Mouse (Mus musculus) brown adipose tissue, adult 24 weeks (tissue): ENCODE results near the gene Slc2a5. TPM values are rescaled to one million over a fixed set of nuclear protein-coding genes. Genes with fewer than 3 reads are reported as not detected.

Experiments used
- H3K27ac ChIP-seq: fragments of 200-500 bp; replicated peaks from 2 replicates; pipeline ENCODE4 v1.5.1; 2012; ENCODE audit warnings: low read depth, mild to moderate bottlenecking, low read length
- H3K4me1 ChIP-seq: fragments of 200-500 bp; 2 replicates; pipeline ENCODE4 v1.6.1; 2012; ENCODE audit warnings: low read length, mixed read lengths; ENCODE audit not compliant: control insufficient read depth, insufficient read depth, insufficient read length
- H3K4me3 ChIP-seq: fragments of 200-500 bp; 2 replicates; pipeline ENCODE4 v1.5.1; 2012; ENCODE audit warnings: low read depth, mild to moderate bottlenecking, low read length, moderate library complexity; ENCODE audit not compliant: insufficient read depth
- polyA plus RNA-seq: library from polyadenylated mRNA; stranded (reverse); fragments of >200 nt; gene quantifications from 2 replicates; pipeline ENCODE4 v1.2.4, GENCODE M21; 2012; ENCODE audit not compliant: missing spikeins, insufficient read depth, insufficient read length

Slc2a5 gene
- polyA plus RNA-seq, 1 experiment = 46.1 TPM

DNA sequence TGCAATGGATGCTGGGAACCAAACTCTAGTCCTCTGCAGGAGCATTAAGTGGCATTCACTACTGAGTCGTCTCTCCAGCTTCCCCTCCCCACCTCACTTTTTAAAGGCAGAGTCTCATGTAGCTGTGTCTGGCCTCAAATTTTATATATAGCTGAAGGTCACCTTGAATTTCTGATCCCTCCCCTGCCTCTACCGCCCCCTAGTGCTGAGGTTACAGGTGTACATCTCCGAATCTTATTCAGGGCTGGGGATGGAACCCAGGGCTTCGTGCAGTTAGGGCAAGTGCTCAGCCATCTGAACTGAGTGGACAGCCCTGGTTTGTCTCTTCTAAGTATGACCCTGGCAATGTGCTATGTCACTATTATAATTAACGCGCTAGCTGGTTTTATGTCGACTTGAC is 32.0 kb downstream of the Slc2a5 start:
- Histone ChIP-seq H3K27ac (no peak overlapping the region), H3K4me1 (0 out of 2 replicates have a peak, but pooled peaks cover 1% of the 10 kb centered on the region), H3K4me3 (no peak overlapping the region)

DNA sequence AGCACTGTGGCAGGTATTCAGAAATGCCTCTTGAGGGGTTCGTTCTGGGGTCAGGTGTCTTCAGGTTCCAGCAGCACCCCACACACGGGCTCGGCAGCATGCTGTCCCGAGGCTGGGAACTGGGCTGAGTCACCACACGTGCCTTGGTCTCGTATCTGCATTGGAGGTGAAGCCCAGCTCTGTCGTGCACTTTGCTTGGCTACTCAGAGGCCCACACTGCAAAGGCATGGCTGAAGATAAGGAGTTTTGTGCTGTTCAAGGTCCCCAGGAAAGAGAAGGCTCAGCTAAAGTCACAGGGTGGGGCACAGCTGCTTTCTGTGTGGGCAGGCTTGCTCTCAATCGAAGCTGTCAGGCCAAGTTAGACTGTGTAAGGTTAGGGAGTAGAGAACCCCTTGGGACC is 33.4 kb downstream of the Slc2a5 start:
- no peaks in the 10 kb centered on the region for H3K4me1 ChIP-seq
- no peak overlapping the region for H3K27ac ChIP-seq
- H3K4me3 ChIP-seq = no peak overlapping the region

DNA sequence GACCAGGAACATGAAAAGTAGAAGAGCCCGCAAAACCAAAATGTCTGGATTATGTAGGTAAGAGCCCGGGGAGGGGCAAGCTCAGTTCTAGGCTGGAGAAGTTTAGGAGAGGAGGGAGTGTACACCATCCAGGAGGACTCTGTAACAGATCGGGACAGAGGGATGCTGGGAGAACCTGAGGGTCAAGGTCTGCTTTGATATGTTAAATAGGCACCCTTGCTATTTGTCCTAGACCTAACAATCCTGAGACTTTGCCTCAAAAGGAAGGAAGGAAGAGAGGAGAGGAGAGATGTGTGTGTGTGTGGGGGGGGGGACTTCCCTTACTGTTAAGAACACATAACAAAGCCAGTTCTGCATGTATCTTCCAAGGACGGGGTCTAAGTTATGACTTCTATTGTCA is 36.2 kb downstream of the Slc2a5 start:
- Histone ChIP-seq H3K4me1 (no peaks in the 10 kb centered on the region), H3K4me3 (no peak overlapping the region), H3K27ac (no peak overlapping the region)

DNA sequence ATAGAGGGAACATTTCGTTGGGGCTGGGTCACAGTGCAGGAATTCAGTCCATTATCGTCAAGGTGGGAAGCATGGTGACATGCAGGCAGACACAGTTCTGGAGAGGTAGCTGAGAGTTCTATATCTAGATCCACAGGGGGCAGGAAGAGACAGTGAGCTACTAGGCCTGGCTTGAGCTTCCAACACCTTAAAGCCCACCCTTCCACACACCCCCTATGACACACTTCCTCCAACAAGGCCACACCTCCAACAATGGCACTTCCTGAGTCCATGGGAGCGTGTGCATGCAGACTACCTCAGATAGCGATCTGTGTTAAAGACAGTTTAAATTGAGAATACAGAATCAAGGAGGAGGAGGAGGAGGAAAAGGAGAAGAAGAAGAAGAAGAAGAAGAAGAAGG is 36.6 kb downstream of the Slc2a5 start:
- H3K4me1 ChIP-seq = no peaks in the 10 kb centered on the region
- H3K27ac ChIP-seq = no peak overlapping the region
- no peak overlapping the region for H3K4me3 ChIP-seq

DNA sequence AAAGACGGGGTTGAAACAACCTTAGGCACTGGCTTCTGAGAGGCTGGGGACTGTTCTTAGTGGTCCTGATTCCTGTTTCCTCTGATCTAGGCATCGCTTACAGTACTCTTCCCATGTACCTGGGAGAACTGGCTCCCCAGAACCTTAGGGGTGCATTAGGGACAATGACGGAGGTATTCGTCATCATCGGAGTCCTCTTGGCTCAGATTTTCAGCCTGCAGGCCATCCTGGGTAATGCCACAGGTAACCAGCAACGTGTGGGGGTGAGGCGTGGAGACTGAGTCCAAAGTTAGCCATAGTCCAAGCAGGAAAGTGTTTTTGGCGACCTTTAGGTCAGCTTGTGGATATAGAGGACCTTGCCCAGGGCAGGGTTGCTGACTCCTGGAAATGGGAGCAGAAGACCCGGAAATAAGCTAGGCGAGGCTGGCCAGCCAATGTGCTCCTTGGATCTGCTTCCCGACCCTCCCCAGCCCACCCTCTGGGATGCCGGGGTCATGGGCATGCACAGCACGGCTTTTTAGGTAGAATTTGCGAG is 38.3 kb downstream of the Slc2a5 start:
- no peak overlapping the region for H3K4me3 ChIP-seq
- H3K27ac ChIP-seq = no peak overlapping the region

DNA sequence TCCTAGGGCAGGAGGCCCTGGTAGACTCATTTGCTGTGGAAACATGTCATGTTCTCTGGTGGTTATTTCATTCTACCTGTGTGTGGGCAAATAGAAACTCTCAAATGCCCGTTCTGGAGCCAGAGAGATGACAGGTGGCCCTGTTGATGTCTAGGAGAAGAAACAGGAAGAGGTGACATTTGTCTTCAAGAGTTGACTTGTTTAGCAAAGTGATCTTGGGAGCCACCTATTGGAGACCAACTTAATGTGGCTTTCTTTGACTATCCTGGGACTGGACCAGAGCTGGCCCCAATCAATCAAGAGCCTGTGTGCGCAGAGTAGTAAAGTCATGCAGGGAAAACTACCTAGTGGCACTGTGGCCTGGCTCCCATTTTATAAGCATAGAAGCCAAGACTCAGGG is 40.4 kb downstream of the Slc2a5 start:
- Histone ChIP-seq H3K27ac (no peak overlapping the region), H3K4me1 (no peaks in the 10 kb centered on the region), H3K4me3 (no peak overlapping the region)

More for the DNA sequence above, 38.3 kb downstream of the Slc2a5 start:
- no peaks in the 10 kb centered on the region for H3K4me1 ChIP-seq

DNA sequence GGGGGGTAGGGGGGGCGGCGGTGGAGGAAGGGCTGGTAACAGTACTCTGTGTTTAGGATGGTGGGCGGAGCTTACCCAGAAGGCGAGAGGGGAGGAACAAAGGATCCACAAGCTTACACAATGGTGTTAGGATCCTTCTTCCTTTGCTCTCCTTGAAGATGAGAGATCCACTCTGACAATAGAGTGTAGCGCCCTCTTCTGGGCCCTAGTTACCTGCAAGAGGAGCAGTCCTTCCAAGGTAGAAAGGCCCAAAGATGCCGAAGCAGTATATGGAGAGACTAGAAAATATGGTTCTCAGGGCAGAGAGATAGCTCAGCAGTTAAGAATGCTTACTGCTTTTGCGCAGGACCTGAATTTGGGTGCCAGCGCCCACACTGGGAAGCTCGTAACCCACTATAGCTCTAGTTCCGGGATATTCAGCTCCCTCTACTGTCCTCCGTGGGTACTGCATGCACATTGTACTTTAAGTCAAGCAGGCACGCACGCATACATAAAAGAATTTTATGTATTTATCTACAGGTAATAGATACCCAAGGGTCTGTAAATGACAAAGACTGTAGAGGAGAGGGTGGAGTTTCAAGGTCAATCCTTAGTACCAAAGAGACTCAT is 43.6 kb downstream of the Slc2a5 start:
- Histone ChIP-seq H3K4me1 (no peaks in the 10 kb centered on the region), H3K4me3 (no peak overlapping the region), H3K27ac (no peak overlapping the region)

DNA sequence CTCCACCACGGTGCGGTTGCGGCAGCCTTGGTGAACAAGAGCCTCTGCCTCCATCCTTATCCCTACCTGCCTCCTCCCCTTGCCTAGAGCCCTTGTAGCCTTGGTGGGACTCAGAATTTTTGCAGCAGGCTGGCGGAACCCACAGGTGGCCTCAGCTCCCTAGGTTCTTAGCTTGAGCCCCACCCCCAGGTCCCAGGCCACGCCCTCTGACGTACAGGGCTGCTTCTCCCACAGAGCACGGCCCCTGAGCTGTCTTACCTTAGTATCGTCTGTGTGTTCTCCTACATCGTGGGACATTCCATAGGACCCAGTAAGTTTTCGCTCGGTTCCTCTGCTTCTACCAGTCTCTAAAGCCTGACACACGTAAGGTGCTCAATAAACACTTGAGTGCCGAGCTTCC is 45.8 kb downstream of the Slc2a5 start:
- Histone ChIP-seq H3K27ac (no peak overlapping the region), H3K4me3 (no peak overlapping the region), H3K4me1 (no peaks in the 10 kb centered on the region)

DNA sequence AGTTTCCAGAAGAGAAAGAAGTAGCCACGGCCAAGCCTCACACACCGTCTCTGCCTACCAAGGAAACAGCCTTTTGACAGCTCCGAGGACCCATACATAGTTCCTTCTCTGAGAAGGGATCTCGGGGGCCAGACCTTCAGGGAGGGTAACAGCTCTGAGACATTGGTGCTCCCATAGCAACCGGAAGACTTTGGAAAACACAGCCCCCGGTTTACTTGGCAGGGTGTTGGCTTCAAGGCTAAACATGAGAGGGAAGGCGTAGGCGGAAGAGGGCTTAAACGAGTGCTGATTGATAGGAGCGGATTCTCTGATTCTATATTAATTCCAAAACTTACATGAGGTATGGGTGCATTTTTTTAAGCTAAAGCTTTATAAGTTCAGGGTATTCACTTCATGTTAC is 49.3 kb downstream of the Slc2a5 start:
- no peak overlapping the region for H3K27ac ChIP-seq
- no peaks in the 10 kb centered on the region for H3K4me1 ChIP-seq
- H3K4me3 ChIP-seq = no peak overlapping the region

DNA sequence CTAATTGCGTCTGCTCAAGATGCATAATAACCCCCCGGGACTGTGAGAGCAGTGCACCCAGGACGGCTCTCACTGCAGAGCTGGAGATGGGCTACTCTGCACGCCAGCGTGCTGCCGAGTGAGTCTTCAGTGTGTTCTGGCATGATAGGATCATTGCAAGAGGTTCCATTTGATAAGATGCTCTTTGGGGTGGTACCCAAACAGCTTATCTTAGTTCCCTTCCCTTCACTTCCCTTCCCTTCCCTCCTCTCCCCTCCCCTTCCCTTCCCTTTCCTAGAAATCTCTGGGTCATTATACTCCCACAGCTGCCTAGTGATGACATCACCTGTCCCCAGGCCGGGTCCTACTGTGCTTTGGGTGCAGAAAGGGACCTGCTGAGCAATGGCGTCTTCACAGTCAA is 53.0 kb downstream of the Slc2a5 start:
- no peak overlapping the region for H3K4me3 ChIP-seq
- H3K4me1 ChIP-seq = no peaks in the 10 kb centered on the region

DNA sequence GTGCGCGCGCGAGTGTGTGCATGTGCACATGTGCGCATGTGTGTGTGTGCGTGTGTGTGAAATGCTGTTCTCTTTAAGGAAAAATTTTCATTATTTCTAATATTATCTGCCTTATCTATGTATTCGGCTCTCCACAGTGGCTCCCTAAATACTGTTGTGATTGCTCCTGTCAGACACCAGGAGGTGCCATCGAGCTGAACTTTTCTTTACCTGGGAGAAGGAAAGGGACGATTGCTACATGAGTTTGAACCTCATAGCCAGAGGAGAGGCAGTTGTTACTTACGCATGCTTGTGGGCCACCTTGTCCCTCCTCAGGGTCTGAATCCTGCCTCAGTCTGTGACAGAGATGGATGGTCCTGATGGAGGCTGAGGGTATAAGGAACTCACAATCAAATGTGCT is 54.2 kb downstream of the Slc2a5 start:
- Histone ChIP-seq H3K27ac (no peak overlapping the region), H3K4me1 (no peaks in the 10 kb centered on the region), H3K4me3 (no peak overlapping the region)

More for the DNA sequence above, 53.0 kb downstream of the Slc2a5 start:
- no peak overlapping the region for H3K27ac ChIP-seq

DNA sequence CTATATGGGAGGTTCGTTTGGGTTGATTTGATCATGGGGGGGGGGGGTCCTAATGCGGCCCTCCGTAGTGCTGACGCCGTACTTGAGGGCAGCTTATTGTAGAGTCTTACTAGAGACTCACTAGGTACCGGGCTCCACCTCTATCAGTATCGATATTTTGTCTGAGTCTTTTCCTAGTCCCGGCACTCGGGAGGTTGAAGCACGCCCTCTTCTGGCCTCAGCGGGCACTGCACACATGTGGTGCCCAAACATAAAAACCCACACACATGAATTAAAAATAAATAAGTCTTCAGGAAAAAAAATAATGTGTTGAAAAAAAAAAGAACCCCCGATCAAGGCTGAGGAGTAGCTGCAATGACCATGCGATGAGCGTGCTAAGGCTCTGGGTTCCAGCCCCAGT is 54.9 kb downstream of the Slc2a5 start:
- Histone ChIP-seq H3K4me1 (no peaks in the 10 kb centered on the region), H3K4me3 (no peak overlapping the region), H3K27ac (no peak overlapping the region)

DNA sequence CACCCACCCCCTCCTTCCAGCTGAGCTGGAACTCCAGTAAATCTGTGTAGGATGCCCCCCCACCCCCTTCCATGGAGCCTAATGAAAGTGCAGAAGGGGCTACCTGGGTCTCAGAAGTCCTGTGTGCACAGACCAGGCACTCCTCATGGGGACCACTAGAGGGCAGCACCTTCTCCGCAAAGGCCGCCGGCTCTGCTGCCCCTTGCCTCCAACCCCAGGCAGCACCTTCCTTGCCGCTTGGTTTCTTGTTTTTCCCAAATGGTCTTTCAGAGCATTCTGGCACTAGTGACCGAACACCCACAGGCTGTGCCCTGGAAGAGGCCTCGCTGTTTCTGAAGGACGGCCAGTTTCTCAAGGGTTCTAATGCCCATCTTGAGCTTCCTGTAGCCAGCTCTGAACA is 57.5 kb downstream of the Slc2a5 start:
- H3K27ac ChIP-seq = no peak overlapping the region
- H3K4me3 ChIP-seq = no peak overlapping the region
- no peaks in the 10 kb centered on the region for H3K4me1 ChIP-seq

DNA sequence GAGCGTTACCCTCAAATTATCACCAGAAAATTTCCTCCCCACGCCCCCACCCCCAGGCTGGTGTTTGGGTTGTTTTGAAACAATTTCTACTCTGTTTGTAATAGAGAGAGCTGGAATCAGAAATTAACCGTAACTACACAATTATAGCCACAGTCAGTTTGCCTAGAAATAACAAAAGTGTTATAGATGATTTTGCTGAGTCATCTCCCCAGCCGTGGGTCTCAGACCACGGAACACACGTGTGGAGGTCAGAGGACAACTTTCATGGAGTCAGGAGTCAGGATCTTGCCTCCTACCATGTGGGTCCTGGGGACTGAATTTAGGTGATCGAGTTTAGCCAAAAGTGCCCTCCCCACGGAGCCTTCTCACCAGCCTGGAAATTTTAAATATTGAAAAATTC is 58.0 kb downstream of the Slc2a5 start:
- Histone ChIP-seq H3K27ac (no peak overlapping the region), H3K4me3 (no peak overlapping the region), H3K4me1 (no peaks in the 10 kb centered on the region)

DNA sequence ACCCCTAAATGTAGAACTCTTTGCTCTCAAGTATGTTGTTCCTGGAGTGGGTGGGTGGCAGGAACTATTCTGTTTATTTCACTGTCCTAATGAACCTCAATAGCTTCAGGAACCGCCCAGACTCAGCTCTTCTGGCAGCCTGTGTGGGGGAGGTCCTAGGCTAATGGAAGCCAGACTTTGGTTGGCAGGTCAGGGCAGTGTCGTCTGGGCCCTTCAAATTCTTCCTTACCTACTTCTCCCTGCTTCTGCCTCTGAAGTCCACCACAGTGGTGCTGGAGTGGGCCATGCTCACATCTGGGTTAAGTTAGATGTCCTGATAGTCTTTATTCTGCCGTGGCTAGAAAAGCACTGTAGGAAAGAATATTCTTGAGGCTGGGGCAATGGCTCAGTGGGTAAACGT is 59.0 kb downstream of the Slc2a5 start:
- Histone ChIP-seq H3K4me1 (no peaks in the 10 kb centered on the region), H3K27ac (no peak overlapping the region), H3K4me3 (no peak overlapping the region)

DNA sequence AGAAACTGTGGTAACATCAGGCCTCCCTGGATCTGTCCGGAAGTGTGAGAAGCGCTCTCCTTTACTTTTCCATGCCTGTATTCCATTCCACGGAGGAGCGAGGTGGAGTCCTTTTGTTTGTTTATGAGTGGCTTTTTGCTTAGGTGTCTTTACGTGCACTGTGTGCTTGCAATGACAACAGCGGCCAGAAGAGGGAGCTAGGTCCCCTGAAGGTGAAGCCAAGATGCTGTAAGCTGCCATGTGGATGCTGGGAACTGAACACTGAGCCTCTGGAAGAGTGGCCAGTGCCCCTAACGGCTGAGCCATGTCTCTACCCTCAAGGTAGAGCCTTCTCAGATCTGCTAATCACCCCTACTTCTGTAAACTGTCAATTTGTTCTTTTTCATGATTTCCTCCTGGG is 62.2 kb downstream of the Slc2a5 start:
- no peaks in the 10 kb centered on the region for H3K4me1 ChIP-seq
- no peak overlapping the region for H3K4me3 ChIP-seq
- no peak overlapping the region for H3K27ac ChIP-seq
